Mouse (Mus musculus) heart, embryonic 16.5 days (tissue): Measurements from ENCODE around the gene Csgalnact2. TPM values are rescaled to one million over a fixed set of nuclear protein-coding genes. Genes with fewer than 3 reads are reported as not detected.

Experiments
- ATAC-seq: fragments of 200-750 bp; cut with Nextera tagmentation; replicated peaks from 2 replicates; pipeline ENCODE4 v1.8.0; 2017; ENCODE audit warnings: moderate number of reproducible peaks; ENCODE audit not compliant: insufficient read depth, low FRiP score; ENCODE audit errors: extremely low read depth
- H3K27ac ChIP-seq: fragments of 300-500 bp; sonication (generic); 2 replicates; pipeline ENCODE4 v1.5.1; 2014; ENCODE audit warnings: mild to moderate bottlenecking, low read length, control low read depth, moderate library complexity
- H3K27me3 ChIP-seq: fragments of 300-500 bp; sonication (generic); 2 replicates; pipeline ENCODE4 v1.6.1; 2014; ENCODE audit warnings: low read length, mixed read lengths; ENCODE audit not compliant: control insufficient read depth, insufficient read depth
- H3K36me3 ChIP-seq: fragments of 300-500 bp; sonication (generic); 2 replicates; pipeline ENCODE4 v1.6.1; 2014; ENCODE audit not compliant: control insufficient read depth, insufficient read depth
- H3K4me1 ChIP-seq: fragments of 300-500 bp; sonication (generic); 2 replicates; pipeline ENCODE4 v1.6.1; 2014; ENCODE audit warnings: low read length, mixed read lengths; ENCODE audit not compliant: control insufficient read depth, insufficient read depth
- H3K4me2 ChIP-seq: fragments of 300-500 bp; sonication (generic); 2 replicates; pipeline ENCODE4 v1.6.1; 2014; ENCODE audit warnings: low read depth, mild to moderate bottlenecking, control low read depth, low read length
- H3K4me3 ChIP-seq: fragments of 300-500 bp; sonication (generic); 2 replicates; pipeline ENCODE4 v1.5.1; 2014; ENCODE audit warnings: mild to moderate bottlenecking, control low read depth, low read length
- H3K9ac ChIP-seq: fragments of 300-500 bp; sonication (generic); 2 replicates; pipeline ENCODE4 v1.6.1; 2014; ENCODE audit warnings: low read length, control low read depth
- H3K9me3 ChIP-seq: fragments of 300-500 bp; sonication (generic); replicated peaks from 2 replicates; pipeline ENCODE4 v1.6.1; 2016; ENCODE audit warnings: low read length; ENCODE audit not compliant: control insufficient read depth
- WGBS: fragments of 180-500 bp; shearing (Covaris S2); extraction: QIAGEN DNeasy Blood & Tissue Kit; methylation state at CpG from one replicate; pipeline ENCODE4 v1.1.7; 2014; 5-methylcytosine and 5-hydroxymethylcytosine counted together
- polyA plus RNA-seq: library from polyadenylated mRNA; unstranded; fragments of >200 nt; fragmentation: Nextera tagmentation; extraction: Ambion mirVana; gene quantifications from 2 replicates; pipeline ENCODE4 v1.2.1, GENCODE M21; 2015

Gene Csgalnact2
- polyA plus RNA-seq, 1 experiment from 2014 or later = 12.1 TPM

GRCm38 (mm10) chr6:118083608-118084007 is 55.3 kb downstream of the Csgalnact2 start:
- 71% methylated on average over 6 of the region's 6 CpGs for WGBS
- no peaks in the 10 kb centered on the region for H3K36me3 ChIP-seq
- no peak for ATAC-seq

GRCm38 (mm10) chr6:118082384-118082783 is 56.6 kb downstream of the Csgalnact2 start:
- H3K9ac ChIP-seq = no peak overlapping the region
- no peaks in the 10 kb centered on the region for H3K4me1 ChIP-seq
- 0 out of 2 replicates have a peak, but pooled peaks cover 5% of the 10 kb centered on the region for H3K27me3 ChIP-seq
- H3K36me3 ChIP-seq = no peaks in the 10 kb centered on the region
- no peak for ATAC-seq
- H3K9me3 ChIP-seq = no peaks in the 10 kb centered on the region
- no peak overlapping the region for H3K4me3 ChIP-seq
- no peak overlapping the region for H3K4me2 ChIP-seq
- 73% methylated on average over 3 of the region's 3 CpGs for WGBS
- no peak overlapping the region for H3K27ac ChIP-seq

More at GRCm38 (mm10) chr6:118083608-118084007, 55.3 kb downstream of the Csgalnact2 start:
- H3K9ac ChIP-seq = no peak overlapping the region
- H3K9me3 ChIP-seq = no peaks in the 10 kb centered on the region
- 0 out of 2 replicates have a peak, but pooled peaks cover 5% of the 10 kb centered on the region for H3K27me3 ChIP-seq
- H3K4me1 ChIP-seq = no peaks in the 10 kb centered on the region
- H3K27ac ChIP-seq = no peak overlapping the region
- H3K4me3 ChIP-seq = no peak overlapping the region
- H3K4me2 ChIP-seq = no peak overlapping the region

- no peaks in the 10 kb centered on the region for H3K9me3 ChIP-seq
- 84% methylated on average over 4 of the region's 4 CpGs for WGBS
- no peak overlapping the region for H3K4me2 ChIP-seq
- H3K27me3 ChIP-seq = 0 out of 2 replicates have a peak, but pooled peaks cover 5% of the 10 kb centered on the region
- no peak for ATAC-seq
- no peak overlapping the region for H3K9ac ChIP-seq
- no peak overlapping the region for H3K4me3 ChIP-seq
- H3K36me3 ChIP-seq = no peaks in the 10 kb centered on the region
- H3K4me1 ChIP-seq = no peaks in the 10 kb centered on the region; the same call in 1 of the 2 replicates
- no peak overlapping the region for H3K27ac ChIP-seq
Observed at GRCm38 (mm10) chr6:118080711-118081110, 58.2 kb downstream of the Csgalnact2 start.

GRCm38 (mm10) chr6:118079762-118080465 is 59.0 kb downstream of the Csgalnact2 start:
- no peak overlapping the region for H3K4me2 ChIP-seq
- H3K4me3 ChIP-seq = no peak overlapping the region
- H3K27ac ChIP-seq = no peak overlapping the region
- no peaks in the 10 kb centered on the region for H3K9me3 ChIP-seq
- ATAC-seq = no peak
- no peaks in the 10 kb centered on the region for H3K36me3 ChIP-seq
- no peak overlapping the region for H3K9ac ChIP-seq
- H3K27me3 ChIP-seq = 0 out of 2 replicates have a peak, but pooled peaks cover 5% of the 10 kb centered on the region
- 62% methylated on average over 10 of the region's 10 CpGs for WGBS
- no peaks in the 10 kb centered on the region; the same call in 1 of the 2 replicates for H3K4me1 ChIP-seq

- Histone ChIP-seq H3K36me3 (no peaks in the 10 kb centered on the region), H3K4me1 (peaks cover 3% of the 10 kb centered on the region), H3K4me2 (no peak overlapping the region), H3K27ac (no peak overlapping the region), H3K9ac (no peak overlapping the region), H3K4me3 (no peak overlapping the region), H3K27me3 (0 out of 2 replicates have a peak, but pooled peaks cover 5% of the 10 kb centered on the region), H3K9me3 (no peaks in the 10 kb centered on the region)
- WGBS = 68% methylated on average over 3 of the region's 3 CpGs
- no peak for ATAC-seq
Observed at GRCm38 (mm10) chr6:118079292-118079691, 59.6 kb downstream of the Csgalnact2 start.

- Histone ChIP-seq H3K27me3 (0 out of 2 replicates have a peak, but pooled peaks cover 5% of the 10 kb centered on the region), H3K4me3 (no peak overlapping the region), H3K9me3 (no peaks in the 10 kb centered on the region), H3K36me3 (no peaks in the 10 kb centered on the region), H3K27ac (no peak overlapping the region), H3K4me1 (peaks cover 7% of the 10 kb centered on the region), H3K9ac (no peak overlapping the region), H3K4me2 (no peak overlapping the region)
- ATAC-seq = no peak
- 76% methylated on average over 10 of the region's 10 CpGs for WGBS
Observed at GRCm38 (mm10) chr6:118078751-118079150, 60.2 kb downstream of the Csgalnact2 start.

- no peak overlapping the region for H3K4me3 ChIP-seq
- no peak overlapping the region for H3K9ac ChIP-seq
- WGBS = 61% methylated on average over 7 of the region's 7 CpGs
- 0 out of 2 replicates have a peak, but pooled peaks cover 5% of the 10 kb centered on the region for H3K27me3 ChIP-seq
- H3K9me3 ChIP-seq = no peaks in the 10 kb centered on the region
- no peak overlapping the region for H3K4me2 ChIP-seq
- H3K36me3 ChIP-seq = no peaks in the 10 kb centered on the region
- H3K4me1 ChIP-seq = peaks cover 11% of the 10 kb centered on the region
- ATAC-seq = no peak
- no peak overlapping the region for H3K27ac ChIP-seq
Observed at GRCm38 (mm10) chr6:118077421-118077820, 61.5 kb downstream of the Csgalnact2 start.

GRCm38 (mm10) chr6:118076748-118077147 is 62.2 kb downstream of the Csgalnact2 start:
- no peak overlapping the region for H3K27ac ChIP-seq
- H3K9me3 ChIP-seq = no peaks in the 10 kb centered on the region
- H3K27me3 ChIP-seq = 0 out of 2 replicates have a peak, but pooled peaks cover 5% of the 10 kb centered on the region
- H3K4me1 ChIP-seq = peaks cover 11% of the 10 kb centered on the region
- H3K4me2 ChIP-seq = no peak overlapping the region
- 66% methylated on average over 8 of the region's 8 CpGs for WGBS
- H3K9ac ChIP-seq = no peak overlapping the region
- no peak overlapping the region for H3K4me3 ChIP-seq
- no peaks in the 10 kb centered on the region for H3K36me3 ChIP-seq
- ATAC-seq = no peak

- 0 out of 2 replicates have a peak, but pooled peaks have one; percentile 17 for ATAC-seq
- Histone ChIP-seq H3K27me3 (0 out of 2 replicates have a peak, but pooled peaks cover 5% of the 10 kb centered on the region), H3K4me3 (no peak overlapping the region), H3K9ac (no peak overlapping the region), H3K36me3 (no peaks in the 10 kb centered on the region), H3K4me1 (peaks cover 11% of the 10 kb centered on the region), H3K9me3 (no peaks in the 10 kb centered on the region), H3K27ac (no peak overlapping the region), H3K4me2 (no peak overlapping the region)
- WGBS = 63% methylated on average over 3 of the region's 3 CpGs
Observed at GRCm38 (mm10) chr6:118076256-118076655, 62.7 kb downstream of the Csgalnact2 start.
